ENCODE assay signal across 21 mouse cellular contexts in genomic region chr4:135924418-135924817, GRCm38 (mm10). TPM values are rescaled to one million over a fixed set of nuclear protein-coding genes. Genes with fewer than 3 reads are reported as not detected.
DNase-seq lines count a peak whose midpoint lies in the region; ATAC-seq lines count a peak whose summit lies in the region.
"Had no signal": no experiment of that assay in that cellular context is flagged by ENCODE, and none has a peak within 500 bp of the region (broad histone marks: within the 10 kb centered on the region; RNA-seq: fewer than 3 reads in every experiment).

No protein-coding gene starts in this region.

- H3K4me2 ChIP-seq in intestine, embryonic 16.5 days (ENCODE audit: low read depth, low read length) = no peak overlapping the region
- H3K4me2 ChIP-seq in intestine, embryonic 15.5 days (replicated peaks) = no peak overlapping the region
- H3K4me2 ChIP-seq: forebrain, embryonic 13.5 days; heart, embryonic 12.5 days had no signal

- H3K4me3 ChIP-seq in intestine, embryonic 16.5 days (ENCODE audit: low read length) = no peak overlapping the region
- no peak overlapping the region for H3K4me3 ChIP-seq in intestine, embryonic 15.5 days (replicated peaks)
- H3K4me3 ChIP-seq: embryonic facial prominence, embryonic 10.5 days; forebrain, embryonic 13.5 days; heart, adult 2 months; heart, embryonic 12.5 days; hindbrain, embryonic 10.5 days had no signal

- ATAC-seq in intestine, embryonic 16.5 days = no peak
- no peak for ATAC-seq in intestine, embryonic 15.5 days
- ATAC-seq: CD4-positive, CD25-positive, alpha-beta regulatory T cell, adult 4 months; forebrain, embryonic 13.5 days; forebrain, postnatal 0 days had no signal

- WGBS in intestine, embryonic 16.5 days = 74% methylated on average over 2 of the region's 2 CpGs
- WGBS in intestine, embryonic 15.5 days = 74% methylated on average over 2 of the region's 2 CpGs

- H3K4me1 ChIP-seq in intestine, embryonic 16.5 days (ENCODE audit: control insufficient read depth, insufficient read depth, low read length) = peaks cover 10% of the 10 kb centered on the region
- peaks cover 12% of the 10 kb centered on the region for H3K4me1 ChIP-seq in intestine, embryonic 15.5 days (replicated peaks)

- no peaks in the 10 kb centered on the region for H3K27me3 ChIP-seq in intestine, embryonic 16.5 days (replicated peaks; ENCODE audit: control insufficient read depth, insufficient read depth, low read length)
- H3K27me3 ChIP-seq in intestine, embryonic 15.5 days (replicated peaks) = no peaks in the 10 kb centered on the region
- H3K27me3 ChIP-seq: forebrain, embryonic 13.5 days; heart, embryonic 12.5 days had no signal

- peak; percentile 58 to 75 for DNase-seq in kidney, adult 8-10 months
- DNase-seq in kidney, postnatal 10 days = no peak
- DNase-seq in kidney, postnatal 25 days = peak; percentile 42 to 72
- DNase-seq in layer of hippocampus, postnatal 36 days = no peak
- no peak for DNase-seq in right cerebral cortex, postnatal 14 days
- DNase-seq: adrenal gland, adult 8-10 months; adrenal gland, postnatal 36 days; B cell, adult 2 months; cerebellum, adult 2 months; cerebellum, postnatal 10 days; forebrain, postnatal 0 days; gastrocnemius, postnatal 14 days; heart, adult 2 months had no signal

- peak overlapping the region; percentile 57 for H3K27ac ChIP-seq in intestine, embryonic 16.5 days (ENCODE audit: low read length)
- H3K27ac ChIP-seq in intestine, embryonic 15.5 days = no peak overlapping the region
- H3K27ac ChIP-seq: embryonic facial prominence, embryonic 10.5 days; forebrain, embryonic 13.5 days; heart, adult 2 months; hindbrain, embryonic 10.5 days had no signal

- H3K9ac ChIP-seq in intestine, embryonic 16.5 days (ENCODE audit: low read depth, low read length) = no peak overlapping the region
- H3K9ac ChIP-seq in intestine, embryonic 15.5 days = no peak overlapping the region
- H3K9ac ChIP-seq: forebrain, embryonic 13.5 days; forebrain, postnatal 0 days; heart, embryonic 12.5 days had no signal

- H3K36me3 ChIP-seq in intestine, embryonic 16.5 days (ENCODE audit: control insufficient read depth, insufficient read depth, low read length) = 0 out of 2 replicates have a peak, but pooled peaks cover 10% of the 10 kb centered on the region
- H3K36me3 ChIP-seq in intestine, embryonic 15.5 days = peaks cover 4% of the 10 kb centered on the region; the same call in 1 of the 2 replicates

- H3K9me3 ChIP-seq in intestine, embryonic 16.5 days (ENCODE audit: control insufficient read depth, low read length) = no peaks in the 10 kb centered on the region
- H3K9me3 ChIP-seq in intestine, embryonic 15.5 days = no peaks in the 10 kb centered on the region
- H3K9me3 ChIP-seq: embryonic facial prominence, embryonic 10.5 days; forebrain, embryonic 13.5 days; G1E; heart, embryonic 12.5 days; hindbrain, embryonic 10.5 days had no signal

RNA-seq across cellular contexts. Expression of gene Fuca1, which starts 3.9 kb away (rescaled TPM):
- 214 and 254 TPM in 2 replicates for polyA plus RNA-seq in intestine, embryonic 16.5 days (2015; fragmentation: Nextera tagmentation; extraction: Ambion mirVana)
- 134 and 154 TPM in 2 replicates for polyA plus RNA-seq in intestine, embryonic 15.5 days (2015; fragmentation: Nextera tagmentation; extraction: Ambion mirVana)
- total RNA-seq in layer of hippocampus, postnatal 36 days (2021) = 10 to 100 TPM; 33.4 to 43.1 TPM

RNA-seq across cellular contexts. Expression of gene Hmgcl, which starts 21.8 kb away (rescaled TPM):
- 147 and 165 TPM in 2 replicates for polyA plus RNA-seq in intestine, embryonic 16.5 days (2015; fragmentation: Nextera tagmentation; extraction: Ambion mirVana)
- polyA plus RNA-seq in intestine, embryonic 15.5 days (2015; fragmentation: Nextera tagmentation; extraction: Ambion mirVana) = 105 and 113 TPM in 2 replicates
- total RNA-seq in layer of hippocampus, postnatal 36 days (2021) = 10 to 100 TPM; 35.5 to 36.4 TPM

RNA-seq across cellular contexts. Expression of gene Cnr2, which starts 29.2 kb away (rescaled TPM):
- polyA plus RNA-seq in intestine, embryonic 16.5 days (2015; fragmentation: Nextera tagmentation; extraction: Ambion mirVana) = 0.43 and 0.66 TPM in 2 replicates
- polyA plus RNA-seq in intestine, embryonic 15.5 days (2015; fragmentation: Nextera tagmentation; extraction: Ambion mirVana) = 0.28 and 0.42 TPM in 2 replicates
- under 1 TPM in 1 of 2 experiments, not detected in 1; 0.15 TPM for total RNA-seq in layer of hippocampus, postnatal 36 days (2021)

RNA-seq across cellular contexts. Expression of gene Gale, which starts 39.1 kb away (rescaled TPM):
- polyA plus RNA-seq in intestine, embryonic 16.5 days (2015; fragmentation: Nextera tagmentation; extraction: Ambion mirVana) = 127 and 130 TPM in 2 replicates
- 82.5 and 108 TPM in 2 replicates for polyA plus RNA-seq in intestine, embryonic 15.5 days (2015; fragmentation: Nextera tagmentation; extraction: Ambion mirVana)
- 10 to 100 TPM; 17.7 to 20.7 TPM for total RNA-seq in layer of hippocampus, postnatal 36 days (2021)

RNA-seq across cellular contexts. Expression of gene Lypla2, which starts 48.0 kb away (rescaled TPM):
- 111 and 115 TPM in 2 replicates for polyA plus RNA-seq in intestine, embryonic 16.5 days (2015; fragmentation: Nextera tagmentation; extraction: Ambion mirVana)
- 99.4 and 108 TPM in 2 replicates for polyA plus RNA-seq in intestine, embryonic 15.5 days (2015; fragmentation: Nextera tagmentation; extraction: Ambion mirVana)
- 100 to 1,000 TPM in 1 of 2 experiments, 10 to 100 TPM in 1; 93.4 to 106 TPM for total RNA-seq in layer of hippocampus, postnatal 36 days (2021)

Comparison
In these comparisons a context has a peak if more than half of its experiments do, and no peak if none do; other contexts are left out.
1. DNase-seq: peak in kidney, adult 8-10 months (2 of 2) and kidney, postnatal 25 days (2 of 2); none in kidney, postnatal 10 days (single experiment), layer of hippocampus, postnatal 36 days (0 of 2) and right cerebral cortex, postnatal 14 days (single experiment).